Mouse (Mus musculus) left cerebral cortex, adult 8-10 months (tissue): ENCODE data around the gene Cep55. TPM values are rescaled to one million over a fixed set of nuclear protein-coding genes. Genes with fewer than 3 reads are reported as not detected.
A peak's percentile ranks its signal among the peaks of the same experiment; 100 is the strongest.

Source experiments
- DNase-seq, 2 experiments: peaks; one replicate each; pipeline ENCODE4 v3.0.0; 2022; ENCODE audit warnings: low spot score in 2 of 2
- total RNA-seq, 4 experiments: library from RNA; stranded (reverse); gene quantifications; 2 replicates each; pipeline ENCODE4 v1.2.4; 2022

Cep55 gene
- under 1 TPM in 3 of 4 experiments, not detected in 1; 0.30 to 0.35 (median 0.35) TPM for total RNA-seq

- peak in 1 of 2 experiments; percentile 92 for DNase-seq
Measured at GRCm38 (mm10) chr19:38054720-38055192, at the start of gene Cep55. Gene Cep55 (plus strand): TSS chr19:38055011.

DNA sequence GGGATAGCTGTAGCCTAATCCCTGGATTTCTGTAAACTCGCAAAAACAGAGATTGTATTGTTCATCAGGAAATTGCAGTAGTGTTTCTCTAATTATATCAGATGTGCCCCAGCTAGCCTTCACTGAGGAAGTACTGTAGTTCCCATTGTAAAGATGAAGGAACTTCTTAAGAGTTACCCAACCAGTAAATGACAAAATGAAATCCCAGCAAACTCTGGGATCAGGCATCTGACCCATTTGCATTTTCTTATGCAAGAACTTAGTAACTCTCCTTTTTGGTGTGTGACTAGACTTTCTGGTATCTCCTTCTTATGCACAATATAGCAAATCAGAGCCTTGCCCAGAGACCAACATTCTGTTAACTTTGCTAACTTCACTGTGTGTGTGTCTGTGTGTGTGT lies 43.4 kb upstream of the Cep55 start:
- no peak for DNase-seq

GRCm38 (mm10) chr19:38014443-38014842 lies 40.4 kb upstream of the Cep55 start:
- DNase-seq: no peak

- peak; percentile 7 to 80 for DNase-seq
Measured at GRCm38 (mm10) chr19:38015180-38015872, 39.5 kb upstream of the Cep55 start.

GRCm38 (mm10) chr19:38015873-38016254 lies 38.9 kb upstream of the Cep55 start:
- no peak for DNase-seq

- DNase-seq: no peak
Measured at GRCm38 (mm10) chr19:38022710-38023109, 32.1 kb upstream of the Cep55 start.

DNA sequence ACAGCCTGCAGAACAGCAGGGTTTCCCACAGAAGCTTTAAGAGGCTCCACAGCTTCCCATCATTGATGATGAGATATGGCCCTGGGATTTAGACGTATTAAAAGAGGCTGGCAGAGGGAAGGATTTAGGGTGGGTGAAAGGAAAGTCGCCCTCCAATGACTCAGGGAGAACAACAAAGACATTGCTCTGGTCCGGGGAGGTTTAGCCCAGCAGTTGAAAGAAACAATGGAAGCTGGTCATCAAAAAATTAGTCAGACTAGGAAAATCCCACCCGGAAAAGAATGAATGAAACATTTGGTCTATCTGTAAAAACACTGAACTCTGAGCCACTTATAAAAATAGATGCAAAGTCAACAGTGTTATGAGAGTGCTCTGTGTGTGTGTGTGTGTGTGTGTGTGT lies 31.2 kb upstream of the Cep55 start:
- no peak for DNase-seq

DNA sequence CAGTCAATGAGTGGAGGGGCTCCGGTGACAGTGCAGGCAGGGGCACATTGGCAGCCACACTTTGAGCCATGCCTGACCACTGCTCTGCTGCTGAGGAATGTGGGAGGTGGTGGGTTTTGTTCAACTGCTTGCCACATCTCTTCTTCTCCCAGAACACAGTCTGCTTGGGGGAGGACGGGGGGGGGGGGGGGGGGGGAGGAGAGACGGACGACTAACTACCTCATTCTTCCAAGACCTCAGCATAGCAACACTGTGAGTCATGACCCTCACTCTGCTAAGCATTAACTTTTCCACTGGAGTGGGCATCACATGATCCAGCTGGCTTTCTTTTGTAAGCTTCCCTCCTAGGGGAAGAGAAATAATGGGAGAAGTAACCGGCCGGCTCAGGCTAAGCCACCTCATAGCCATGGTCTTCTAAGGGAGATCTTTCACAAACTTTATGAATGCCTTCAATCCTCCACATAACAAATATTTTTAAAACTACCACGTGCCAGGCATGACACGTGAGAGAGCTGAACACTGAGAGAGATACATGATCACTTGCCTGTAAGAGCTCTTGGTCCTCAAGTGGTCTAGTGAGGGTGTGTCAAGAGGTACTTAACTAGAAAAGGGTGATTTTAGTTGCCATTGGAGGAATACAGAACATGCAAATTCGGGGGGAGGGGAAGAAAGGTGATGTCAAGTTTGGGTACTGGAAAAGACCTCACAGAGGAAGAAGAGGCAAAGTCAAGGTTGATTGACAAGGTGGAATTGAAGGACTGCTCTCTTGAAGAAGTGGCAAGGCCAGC lies 29.4 kb upstream of the Cep55 start:
- DNase-seq: no peak

GRCm38 (mm10) chr19:38026211-38026624 lies 28.6 kb upstream of the Cep55 start:
- no peak for DNase-seq

GRCm38 (mm10) chr19:38027389-38027788 lies 27.4 kb upstream of the Cep55 start:
- DNase-seq: no peak

DNA sequence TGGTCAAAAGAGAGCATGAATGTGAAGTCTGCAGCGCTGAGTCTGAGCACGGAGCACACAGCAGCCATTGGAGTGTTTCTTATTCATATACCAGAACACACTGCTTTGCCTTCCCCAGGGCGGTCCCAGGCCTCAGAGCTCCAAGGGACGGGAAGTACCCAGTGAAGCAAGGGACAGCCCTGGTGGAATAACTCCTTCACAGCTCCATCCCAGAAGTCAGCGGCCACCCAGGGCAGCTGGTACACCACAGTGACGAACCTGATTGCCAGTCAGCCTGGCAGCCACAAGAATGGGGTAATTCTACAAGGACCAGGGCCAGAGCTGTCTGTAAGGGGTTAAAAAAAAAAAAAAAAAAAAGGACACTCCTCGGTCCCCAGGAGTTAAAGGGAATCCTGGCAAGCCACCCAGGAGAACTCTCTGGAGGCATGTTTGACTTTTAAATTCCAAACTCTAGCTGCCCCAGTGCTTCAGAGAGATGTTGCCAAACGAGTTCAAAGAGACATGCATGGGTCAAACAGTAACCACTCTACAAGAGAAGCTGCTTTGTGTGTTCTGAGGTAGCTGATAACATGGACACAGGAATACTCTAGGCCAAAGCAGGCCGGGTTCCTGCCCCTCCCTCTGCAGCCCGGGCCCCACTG lies 26.8 kb upstream of the Cep55 start:
- no peak for DNase-seq

DNA sequence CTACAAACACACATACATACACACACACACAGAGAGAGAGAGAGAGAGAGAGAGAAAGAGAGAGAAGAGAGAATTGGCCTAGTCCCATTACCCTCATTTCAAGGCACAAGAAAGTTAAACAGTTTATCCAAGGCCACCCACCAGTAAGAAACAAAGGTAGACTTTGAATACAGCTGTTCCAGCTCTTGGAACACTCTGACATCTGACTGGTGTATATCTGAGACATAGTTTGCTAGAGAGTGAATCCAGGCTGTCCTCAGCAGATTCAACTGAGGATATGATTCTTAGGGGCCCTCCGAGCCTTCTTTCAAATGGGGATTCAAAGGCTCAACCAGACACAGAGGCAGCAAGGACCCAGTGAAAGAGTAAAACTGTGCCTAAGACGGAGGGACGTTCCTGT lies 25.5 kb upstream of the Cep55 start:
- no peak for DNase-seq

DNA sequence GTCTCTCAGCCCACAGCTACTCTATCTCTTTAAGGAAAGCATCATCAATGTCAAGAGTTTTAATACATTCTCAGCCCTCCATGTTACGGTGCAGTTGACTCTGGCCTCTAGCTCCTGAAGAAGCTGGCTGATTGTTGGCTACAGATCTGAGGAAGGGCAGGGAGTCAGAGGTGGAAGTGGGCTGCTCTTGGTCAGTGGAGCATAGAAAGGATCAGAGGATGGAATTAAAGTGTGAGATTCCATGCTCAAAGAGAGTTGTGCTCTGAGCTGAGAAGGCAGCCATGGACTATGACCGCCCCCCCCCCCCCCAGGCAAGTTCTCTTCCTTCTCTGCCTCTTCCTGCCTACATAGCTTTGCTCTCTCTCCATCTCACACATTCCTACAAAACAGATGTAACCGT lies 24.9 kb upstream of the Cep55 start:
- no peak for DNase-seq

GRCm38 (mm10) chr19:38030673-38031137 lies 24.1 kb upstream of the Cep55 start:
- no peak for DNase-seq

DNA sequence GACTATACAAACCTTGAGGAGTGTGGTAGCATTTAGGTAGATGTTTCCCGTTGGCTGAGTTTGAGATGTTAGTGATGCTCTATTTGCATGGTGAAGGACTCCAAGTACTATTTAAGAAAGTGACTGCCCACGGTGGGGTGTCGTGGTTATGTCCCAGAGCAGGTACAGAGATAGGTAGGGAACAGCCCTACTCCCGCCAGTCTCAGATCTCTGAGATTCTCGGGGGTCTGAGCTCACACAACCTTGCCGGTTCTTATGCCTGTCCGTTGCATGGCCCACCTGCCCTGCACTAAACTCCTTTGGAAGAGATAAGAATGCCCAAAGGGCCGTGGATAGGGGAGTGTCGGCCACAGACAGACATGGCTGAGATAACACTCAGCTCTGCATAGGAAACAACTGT lies 23.7 kb upstream of the Cep55 start:
- DNase-seq: no peak

DNA sequence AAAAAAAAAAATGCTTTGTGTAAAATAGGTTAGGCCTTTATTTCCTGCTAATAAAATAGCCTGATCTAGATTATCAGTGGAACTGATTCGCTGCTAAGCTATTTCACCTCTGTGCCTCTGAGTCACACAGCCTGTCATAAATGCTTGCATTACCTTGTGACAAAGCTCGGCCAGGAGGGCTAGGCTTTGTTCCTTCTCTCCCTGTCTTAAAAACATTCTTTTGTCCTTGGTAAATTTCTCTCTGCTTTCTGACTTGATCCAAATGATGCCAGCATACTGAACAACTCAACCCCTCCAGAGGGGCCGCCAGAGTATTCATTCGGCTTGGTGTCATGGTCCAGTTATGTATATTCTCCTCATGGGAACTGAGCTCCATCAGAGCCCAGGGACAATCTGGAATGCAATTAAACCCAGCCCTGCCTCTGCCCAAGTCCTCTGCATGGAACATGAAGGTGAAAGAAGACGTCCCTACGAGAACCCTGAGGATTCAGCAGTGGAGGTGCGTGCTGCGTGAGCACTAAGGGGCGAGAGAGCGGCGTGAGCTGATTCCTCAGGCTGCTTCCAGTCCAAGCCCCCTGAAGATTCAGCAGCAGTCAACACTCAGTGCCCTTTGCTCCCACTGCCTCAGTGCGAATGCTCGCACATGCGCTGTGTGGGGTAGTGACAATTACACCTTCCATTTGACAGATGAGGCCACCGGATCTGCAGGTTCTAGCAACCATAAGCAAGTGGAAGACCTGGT lies 21.6 kb upstream of the Cep55 start:
- DNase-seq: no peak

GRCm38 (mm10) chr19:38033735-38034057 lies 21.1 kb upstream of the Cep55 start:
- DNase-seq: no peak

GRCm38 (mm10) chr19:38034696-38035095 lies 20.1 kb upstream of the Cep55 start:
- DNase-seq: no peak

DNA sequence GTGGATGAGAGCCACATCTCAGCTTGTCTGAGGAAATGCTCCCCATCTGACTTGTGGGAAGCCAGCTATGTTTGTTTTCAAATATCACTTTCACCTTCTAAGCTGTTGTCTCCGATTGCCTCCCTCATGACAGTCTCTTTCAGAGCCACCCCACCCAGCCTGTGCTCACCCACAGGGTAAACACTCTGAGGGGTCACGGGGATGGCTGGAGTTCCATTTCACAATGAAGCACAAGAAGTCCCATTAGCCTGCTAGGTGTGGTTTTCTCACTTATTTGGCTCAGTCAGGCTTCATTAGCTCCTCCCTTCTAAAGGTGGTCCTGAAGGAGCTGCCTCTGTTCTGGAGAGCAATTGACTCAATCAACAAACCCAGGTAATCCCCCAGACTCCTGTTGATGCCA lies 19.0 kb upstream of the Cep55 start:
- DNase-seq: no peak

GRCm38 (mm10) chr19:38038267-38038666 lies 16.5 kb upstream of the Cep55 start:
- no peak for DNase-seq

- no peak for DNase-seq
Measured at GRCm38 (mm10) chr19:38042261-38042722, 12.5 kb upstream of the Cep55 start.
